8 mouse cellular contexts compared by ENCODE assay signal in the genomic region with DNA sequence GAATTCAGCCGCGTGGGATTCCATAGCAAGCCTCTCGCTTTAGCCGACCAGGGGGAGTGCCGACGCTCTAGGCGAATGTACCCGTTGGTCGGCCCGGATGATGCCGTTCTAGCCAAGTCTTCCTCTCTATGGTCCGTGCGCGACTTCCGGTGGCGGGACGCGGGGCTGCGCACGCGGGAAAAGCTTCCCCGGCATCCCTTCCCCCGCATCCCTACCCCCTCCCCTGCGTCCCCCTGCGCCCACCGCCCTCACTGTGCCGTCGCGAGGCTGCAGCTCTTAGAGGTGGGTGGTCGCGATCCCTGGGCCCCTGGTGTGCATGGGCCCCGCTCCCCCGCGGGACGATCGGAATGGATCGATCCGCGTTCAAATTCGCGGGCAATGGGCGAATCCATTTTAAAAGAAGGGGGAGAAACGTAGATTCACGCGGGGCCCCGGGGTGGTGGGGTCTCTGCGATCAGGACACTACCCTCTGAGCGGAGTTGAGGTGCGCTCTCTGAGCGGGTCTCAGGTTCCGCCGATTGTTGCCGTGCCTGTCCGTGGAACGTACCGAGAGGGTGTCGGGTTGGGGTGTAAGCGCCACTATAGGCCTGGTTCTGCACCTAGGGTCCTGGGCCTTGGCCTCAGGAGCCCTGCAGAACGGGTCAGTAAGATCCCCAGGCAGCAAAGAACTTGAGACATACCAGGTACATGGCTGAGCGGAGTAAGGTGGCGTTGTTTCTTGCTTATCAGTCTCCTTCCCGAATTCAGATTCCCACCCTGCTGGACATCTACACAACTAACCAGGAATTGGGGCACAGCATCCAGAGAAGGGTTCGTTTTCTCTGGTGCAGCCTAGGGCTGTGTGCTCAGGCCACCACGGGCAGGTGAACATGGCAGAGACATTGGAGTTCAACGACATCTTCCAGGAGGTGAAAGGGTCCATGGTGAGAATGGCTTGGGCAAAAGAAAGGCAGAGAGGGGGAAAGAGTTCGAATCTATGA. TPM values are rescaled to one million over a fixed set of nuclear protein-coding genes. Genes with fewer than 3 reads are reported as not detected.
DNase-seq lines count a peak whose midpoint lies in the region; ATAC-seq and TF ChIP-seq lines count a peak whose summit lies in the region.

A gene (plus strand): TSS at position 188 of the 980 bp plus-strand sequence.
A gene (minus strand): TSS at position 416 of the 980 bp plus-strand sequence.

- peak; percentile 74 for TF ChIP-seq POLR2A in cortical plate, adult 2 months (IDR thresholded peaks at IDR 0.05; ENCODE audit: extremely low read depth, insufficient read depth, low read length)

- TF ChIP-seq CTCF in cortical plate, adult 2 months (IDR thresholded peaks at IDR 0.05; ENCODE audit: extremely low read depth, insufficient read depth, low read length), result no peak

- peak within 1 kb of the TSS; percentile 95 for H3K4me3 ChIP-seq in cortical plate, adult 2 months (ENCODE audit: insufficient read depth, low read length)

- H3K27ac ChIP-seq in cortical plate, adult 2 months (ENCODE audit: insufficient read depth, low read length), result peak within 1 kb of the TSS; percentile 34

- ATAC-seq in megakaryocyte-erythroid progenitor cell, adult 5-6 weeks (replicated peaks; ENCODE audit: low FRiP score, low TSS enrichment, poor library complexity, severe bottlenecking), result peak; percentile 75

- DNase-seq in adrenal gland, adult (ENCODE audit: inconsistent age in 2 of 2, low spot score in 1 of 2), result peak; percentile 91 to 97
- peak; percentile 83 to 84 for DNase-seq in gastrocnemius, adult 8-10 months (ENCODE audit: low spot score in 2 of 2)
- DNase-seq in induced T-regulatory cell, adult 2 months (ENCODE audit: low read depth), result peak; percentile 96
- peak; percentile 95 for DNase-seq in left cerebral cortex, postnatal 14 days (ENCODE audit: low spot score in 2 of 2)
- DNase-seq in right cerebral cortex, postnatal 14 days, result peak; percentile 91
- DNase-seq in urinary bladder, postnatal 25 days (ENCODE audit: low spot score), result peak; percentile 87

- H3K4me1 ChIP-seq in cortical plate, adult 2 months (ENCODE audit: control insufficient read depth, insufficient read depth, low read length), result peaks cover 7% of the 10 kb centered on the region; the same call in 1 of the 2 replicates

- intact Hi-C loops in left cerebral cortex, postnatal 14 days (cut with DNase I), result loop anchor here (1.0 to 2.0 kb wide), 2 partner anchors 10 to 211 kb away; a partner anchor contains a TSS

RNA-seq across cellular contexts. Expression of the first gene that starts in this region (rescaled TPM):
- polyA plus RNA-seq in cortical plate, adult 2 months (2012; rRNA removed), result 92.4 and 110 TPM in 2 replicates
- 10 to 100 TPM; 20.2 to 27.0 (median 23.5) TPM for total RNA-seq in gastrocnemius, adult 8-10 months (2022)
- total RNA-seq in left cerebral cortex, postnatal 14 days (2021), result 10 to 100 TPM; 88.8 to 93.6 TPM
- 245 and 274 TPM in 2 replicates for total RNA-seq in megakaryocyte-erythroid progenitor cell, adult 5-6 weeks (2014; fragmentation: Nextera tagmentation)
- 432 and 481 TPM in 2 replicates for total RNA-seq in megakaryocyte-erythroid progenitor cell, adult 5-6 weeks (2017)

RNA-seq across cellular contexts. Expression of the second gene that starts in this region (rescaled TPM):
- 1.7 and 2.2 TPM in 2 replicates for polyA plus RNA-seq in cortical plate, adult 2 months (2012; rRNA removed)
- under 1 TPM; 0.44 to 0.72 (median 0.63) TPM for total RNA-seq in gastrocnemius, adult 8-10 months (2022)
- 1 to 10 TPM; 1.4 to 2.0 TPM for total RNA-seq in left cerebral cortex, postnatal 14 days (2021)
- total RNA-seq in megakaryocyte-erythroid progenitor cell, adult 5-6 weeks (2014; fragmentation: Nextera tagmentation), result 1.1 and 2.0 TPM in 2 replicates
- total RNA-seq in megakaryocyte-erythroid progenitor cell, adult 5-6 weeks (2017), result not detected in 2 replicates

Comparison
In these comparisons a context has a peak if more than half of its experiments do, and no peak if none do; other contexts are left out.
1. Peak in every context shown above with its lines: DNase-seq, ATAC-seq, H3K4me3 ChIP-seq and H3K27ac ChIP-seq.